ENCODE assay signal across 26 mouse cellular contexts in the genomic region with DNA sequence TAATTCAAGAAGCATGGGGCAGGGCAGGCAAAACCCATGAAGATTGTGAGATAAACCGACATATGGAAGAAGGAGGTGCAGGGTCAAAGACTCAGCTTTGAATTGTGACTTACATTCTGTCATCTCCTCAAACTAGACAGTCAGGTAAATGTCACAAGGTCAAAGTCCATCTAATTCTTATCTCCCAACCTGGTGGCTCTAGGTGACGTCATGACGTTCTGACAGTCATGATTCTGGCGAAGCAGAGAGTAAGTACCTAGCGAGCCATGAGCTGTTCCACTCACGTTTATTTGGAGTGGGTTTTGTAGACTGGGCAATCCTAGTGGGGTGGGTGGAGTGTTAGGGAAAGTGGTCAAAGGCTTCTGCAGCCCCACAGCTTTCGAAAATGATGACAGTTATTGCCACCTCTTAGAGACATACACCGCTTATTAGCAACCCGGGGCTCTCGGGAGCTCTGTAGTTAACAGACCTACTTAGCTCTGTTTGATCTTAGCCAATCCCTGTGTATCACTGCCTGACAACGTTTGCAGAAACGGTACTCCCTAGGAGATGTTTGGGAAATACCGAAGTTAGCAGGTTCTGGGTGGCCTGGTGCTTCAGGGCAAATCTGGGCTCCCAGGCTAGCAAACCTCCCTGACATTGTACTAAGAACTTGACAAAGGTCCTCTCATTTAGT. TPM values are rescaled to one million over a fixed set of nuclear protein-coding genes. Genes with fewer than 3 reads are reported as not detected.
DNase-seq lines count a peak whose midpoint lies in the region; ATAC-seq and TF ChIP-seq lines count a peak whose summit lies in the region.
"Had no signal": no experiment of that assay in that cellular context is flagged by ENCODE, and none has a peak within 500 bp of the region (broad histone marks: within the 10 kb centered on the region; RNA-seq: fewer than 3 reads in every experiment).

No protein-coding gene starts in this region.

- peak overlapping the region; percentile 73 for H3K27ac ChIP-seq in intestine, postnatal 0 days (ENCODE audit: low read depth, low read length)
- H3K27ac ChIP-seq in small intestine, adult 2 months (ENCODE audit: insufficient read depth, low read depth, low read length): peak overlapping the region; percentile 93
- H3K27ac ChIP-seq: embryonic facial prominence, embryonic 10.5 days; embryonic facial prominence, embryonic 12.5 days; forebrain, embryonic 13.5 days; forebrain, embryonic 15.5 days had no signal

- no peak for TF ChIP-seq POLR2A in small intestine, adult 2 months (IDR thresholded peaks at IDR 0.05; ENCODE audit: low read depth, low read length)

- no peak overlapping the region for H3K4me3 ChIP-seq in intestine, postnatal 0 days (ENCODE audit: low read depth, low read length)
- no peak overlapping the region for H3K4me3 ChIP-seq in small intestine, adult 2 months (ENCODE audit: low read depth, low read length)
- H3K4me3 ChIP-seq: embryonic facial prominence, embryonic 10.5 days; embryonic facial prominence, embryonic 12.5 days; forebrain, embryonic 13.5 days; forebrain, embryonic 15.5 days had no signal

- WGBS in intestine, postnatal 0 days: 37% methylated on average over 13 of the region's 13 CpGs
- WGBS in small intestine, adult 2 months: 26% methylated on average over 13 of the region's 13 CpGs

- ATAC-seq in intestine, postnatal 0 days: peak; percentile 71
- ATAC-seq: activated CD4-positive, CD25-positive, alpha-beta regulatory T cell, adult 4 months; CD4-positive, CD25-positive, alpha-beta regulatory T cell, adult 4 months; forebrain, embryonic 13.5 days; forebrain, embryonic 15.5 days; Patski had no signal

- H3K4me1 ChIP-seq in intestine, postnatal 0 days (replicated peaks; ENCODE audit: control insufficient read depth, insufficient read depth, low read length): no peaks in the 10 kb centered on the region; the same call in 1 of the 2 replicates
- H3K4me1 ChIP-seq in small intestine, adult 2 months (ENCODE audit: control insufficient read depth, insufficient read depth, insufficient read length, low read length): peaks cover 12% of the 10 kb centered on the region
- H3K4me1 ChIP-seq: embryonic facial prominence, embryonic 12.5 days had no signal

- H3K27me3 ChIP-seq in intestine, postnatal 0 days (replicated peaks; ENCODE audit: control insufficient read depth, insufficient read depth, low read length): no peaks in the 10 kb centered on the region
- no peaks in the 10 kb centered on the region for H3K27me3 ChIP-seq in small intestine, adult 2 months (ENCODE audit: control insufficient read depth, insufficient read depth, low read length)
- H3K27me3 ChIP-seq: CH12.LX; forebrain, embryonic 15.5 days had no signal

- no peak overlapping the region for H3K9ac ChIP-seq in intestine, postnatal 0 days (ENCODE audit: low read depth, low read length)
- H3K9ac ChIP-seq: embryonic facial prominence, embryonic 12.5 days; forebrain, embryonic 13.5 days; forebrain, embryonic 15.5 days had no signal

- H3K36me3 ChIP-seq in intestine, postnatal 0 days (ENCODE audit: control insufficient read depth, insufficient read depth): no peaks in the 10 kb centered on the region
- H3K36me3 ChIP-seq in small intestine, adult 2 months (ENCODE audit: control insufficient read depth, insufficient read depth, low read length): no peaks in the 10 kb centered on the region
- H3K36me3 ChIP-seq: embryonic facial prominence, embryonic 10.5 days; embryonic facial prominence, embryonic 12.5 days; forebrain, embryonic 15.5 days; G1E had no signal

- H3K9me3 ChIP-seq in intestine, postnatal 0 days (ENCODE audit: control insufficient read depth): no peaks in the 10 kb centered on the region
- H3K9me3 ChIP-seq: embryonic facial prominence, embryonic 10.5 days; embryonic facial prominence, embryonic 12.5 days; forebrain, embryonic 13.5 days; forebrain, embryonic 15.5 days; G1E had no signal

- TF ChIP-seq CTCF in intestine, postnatal 0 days (IDR thresholded peaks at IDR 0.05; ENCODE audit: low read depth): no peak
- no peak for TF ChIP-seq CTCF in small intestine, adult 2 months (IDR thresholded peaks at IDR 0.05; ENCODE audit: extremely low read depth, insufficient read length, insufficient replicate concordance, low read depth, low read length)

- peak; percentile 84 for DNase-seq in heart, adult 11 months
- DNase-seq in heart, adult 8-10 months (ENCODE audit: low spot score): no peak
- no peak for DNase-seq in thymus, postnatal 4 days
- DNase-seq in right cerebral cortex, adult 18-20 months: no peak
- DNase-seq in adrenal gland, postnatal 25 days: no peak
- DNase-seq: adrenal gland, adult 8-10 months; adrenal gland, postnatal 14 days; B cell, adult 2 months; cerebellum, adult 11 months; cerebellum, adult 2 months; cerebellum, adult 9-10 months; cerebellum, postnatal 10 days; cerebellum, postnatal 25 days had no signal

- peak overlapping the region; percentile 18 for H3K4me2 ChIP-seq in intestine, postnatal 0 days (replicated peaks; ENCODE audit: low read depth)
- H3K4me2 ChIP-seq: embryonic facial prominence, embryonic 12.5 days; forebrain, embryonic 13.5 days; forebrain, embryonic 15.5 days had no signal

RNA-seq across cellular contexts. Expression of a gene that starts 8.5 kb away (rescaled TPM):
- under 1 TPM in 3 of 4 experiments, not detected in 1; 0.11 to 0.25 (median 0.16) TPM for total RNA-seq in heart, adult 8-10 months (2022)
- 7.7 and 8.3 TPM in 2 replicates for polyA plus RNA-seq in intestine, postnatal 0 days (2015; fragmentation: Nextera tagmentation; extraction: Ambion mirVana)
- 6.9 and 20.4 TPM in 2 replicates for polyA plus RNA-seq in small intestine, adult 2 months (2012; rRNA removed)
- total RNA-seq in adrenal gland, postnatal 25 days (2021): 0.15 TPM in 1 of 2 replicates, not detected in the other
- total RNA-seq: adrenal gland, adult 18-20 months had no signal
- polyA plus RNA-seq: activated CD4-positive, CD25-positive, alpha-beta regulatory T cell, adult 4 months; CD4-positive, CD25-positive, alpha-beta regulatory T cell, adult 4 months; forebrain, embryonic 11.5 days; forebrain, embryonic 13.5 days; forebrain, embryonic 15.5 days; G1E had no signal

RNA-seq across cellular contexts. Expression of a gene that starts 22.3 kb away (rescaled TPM):
- total RNA-seq in heart, adult 8-10 months (2022): not detected
- 0.21 TPM in 1 of 2 replicates, not detected in the other for polyA plus RNA-seq in intestine, postnatal 0 days (2015; fragmentation: Nextera tagmentation; extraction: Ambion mirVana)
- 0.20 and 1.6 TPM in 2 replicates for polyA plus RNA-seq in small intestine, adult 2 months (2012; rRNA removed)
- total RNA-seq in adrenal gland, postnatal 25 days (2021): not detected in 2 replicates
- total RNA-seq: adrenal gland, adult 8-10 months; adrenal gland, postnatal 14 days; CH12.LX; G1E had no signal
- polyA plus RNA-seq: activated CD4-positive, CD25-positive, alpha-beta regulatory T cell, adult 4 months; CD4-positive, CD25-positive, alpha-beta regulatory T cell, adult 4 months; forebrain, embryonic 13.5 days; G1E; Patski had no signal
